Mouse (Mus musculus): ENCODE measurements at regions not wholly inside any gene's neighbourhood (a gene's known extent, or its start where the extent isn't known, plus 50 kb on each side); places are given as distances from the start of the nearest gene placed in this dataset.

- no peak overlapping the region for H3K4me3 ChIP-seq
- H3K9me3 ChIP-seq (replicated peaks): no peaks in the 10 kb centered on the region
- no peaks in the 10 kb centered on the region for H3K36me3 ChIP-seq
- no peak for DNase-seq (ENCODE audit: low spot score)
- H3K4me1 ChIP-seq: no peaks in the 10 kb centered on the region
- no peak overlapping the region for H3K27ac ChIP-seq
- H3K27me3 ChIP-seq (ENCODE audit: low read depth, poor library complexity, severe bottlenecking): no peaks in the 10 kb centered on the region
- 89% methylated on average over 6 of the region's 6 CpGs for WGBS
These were observed 50.9 kb upstream of the 1810046K07Rik start for GRCm38 (mm10) chr9:51379589-51379988.

GRCm38 (mm10) chr9:51393921-51394320 lies 65.2 kb upstream of the 1810046K07Rik start:
- Histone ChIP-seq H3K27me3 (ENCODE audit: low read depth, poor library complexity, severe bottlenecking) (no peaks in the 10 kb centered on the region), H3K27ac (no peak overlapping the region), H3K9me3 (replicated peaks) (no peaks in the 10 kb centered on the region), H3K4me3 (no peak overlapping the region), H3K4me1 (no peaks in the 10 kb centered on the region; the same call in 1 of the 2 replicates), H3K36me3 (no peaks in the 10 kb centered on the region)
- WGBS: 92% methylated on average over 2 of the region's 2 CpGs
- no peak for DNase-seq (ENCODE audit: low spot score)

GRCm38 (mm10) chr9:51394372-51394771 lies 65.7 kb upstream of the 1810046K07Rik start:
- no peak for DNase-seq (ENCODE audit: low spot score)
- peaks cover 4% of the 10 kb centered on the region for H3K4me1 ChIP-seq
- no peaks in the 10 kb centered on the region for H3K36me3 ChIP-seq
- no peak overlapping the region for H3K27ac ChIP-seq
- H3K4me3 ChIP-seq: no peak overlapping the region
- no peaks in the 10 kb centered on the region for H3K9me3 ChIP-seq (replicated peaks)
- WGBS: 79% methylated on average over 9 of the region's 9 CpGs
- no peaks in the 10 kb centered on the region for H3K27me3 ChIP-seq (ENCODE audit: low read depth, poor library complexity, severe bottlenecking)

GRCm38 (mm10) chr9:51396801-51397200 lies 68.1 kb upstream of the 1810046K07Rik start:
- Histone ChIP-seq H3K4me1 (peaks cover 9% of the 10 kb centered on the region), H3K9me3 (replicated peaks) (no peaks in the 10 kb centered on the region), H3K27me3 (ENCODE audit: low read depth, poor library complexity, severe bottlenecking) (no peaks in the 10 kb centered on the region), H3K36me3 (no peaks in the 10 kb centered on the region), H3K4me3 (no peak overlapping the region), H3K27ac (no peak overlapping the region)
- 95% methylated on average over 3 of the region's 3 CpGs for WGBS
- no peak for DNase-seq (ENCODE audit: low spot score)

GRCm38 (mm10) chr9:51397589-51398220 lies 69.0 kb upstream of the 1810046K07Rik start:
- Histone ChIP-seq H3K27me3 (ENCODE audit: low read depth, poor library complexity, severe bottlenecking) (no peaks in the 10 kb centered on the region), H3K4me1 (peaks cover 9% of the 10 kb centered on the region), H3K36me3 (no peaks in the 10 kb centered on the region), H3K9me3 (replicated peaks) (no peaks in the 10 kb centered on the region), H3K4me3 (no peak overlapping the region), H3K27ac (no peak overlapping the region)
- peak; percentile 36 for DNase-seq (ENCODE audit: low spot score)
- WGBS: 15% methylated on average over 1 of the region's 1 CpGs

- H3K27ac ChIP-seq: no peak overlapping the region
- no peak overlapping the region for H3K4me3 ChIP-seq
- H3K36me3 ChIP-seq: no peaks in the 10 kb centered on the region
- peaks cover 9% of the 10 kb centered on the region for H3K4me1 ChIP-seq
- no peaks in the 10 kb centered on the region for H3K9me3 ChIP-seq (replicated peaks)
- H3K27me3 ChIP-seq (ENCODE audit: low read depth, poor library complexity, severe bottlenecking): no peaks in the 10 kb centered on the region
- DNase-seq (ENCODE audit: low spot score): no peak
- WGBS: 96% methylated on average over 4 of the region's 4 CpGs
These were observed 70.2 kb upstream of the 1810046K07Rik start for GRCm38 (mm10) chr9:51398886-51399285.

GRCm38 (mm10) chr9:51399356-51399755 lies 70.6 kb upstream of the 1810046K07Rik start:
- DNase-seq (ENCODE audit: low spot score): no peak
- Histone ChIP-seq H3K9me3 (replicated peaks) (no peaks in the 10 kb centered on the region), H3K4me3 (no peak overlapping the region), H3K36me3 (no peaks in the 10 kb centered on the region), H3K27me3 (ENCODE audit: low read depth, poor library complexity, severe bottlenecking) (no peaks in the 10 kb centered on the region), H3K27ac (no peak overlapping the region), H3K4me1 (peaks cover 9% of the 10 kb centered on the region)
- WGBS: 44% methylated on average over 4 of the region's 4 CpGs

- Histone ChIP-seq H3K4me1 (peaks cover 9% of the 10 kb centered on the region), H3K36me3 (no peaks in the 10 kb centered on the region), H3K27ac (no peak overlapping the region), H3K4me3 (no peak overlapping the region), H3K9me3 (replicated peaks) (no peaks in the 10 kb centered on the region), H3K27me3 (ENCODE audit: low read depth, poor library complexity, severe bottlenecking) (no peaks in the 10 kb centered on the region)
- 88% methylated on average over 3 of the region's 3 CpGs for WGBS
- DNase-seq (ENCODE audit: low spot score): no peak
These were observed 73.1 kb upstream of the 1810046K07Rik start for GRCm38 (mm10) chr9:51401779-51402178.

- H3K36me3 ChIP-seq: no peaks in the 10 kb centered on the region
- WGBS: 82% methylated on average over 1 of the region's 1 CpGs
- H3K4me3 ChIP-seq: no peak overlapping the region
- H3K27ac ChIP-seq: no peak overlapping the region
- H3K27me3 ChIP-seq (ENCODE audit: low read depth, poor library complexity, severe bottlenecking): no peaks in the 10 kb centered on the region
- H3K9me3 ChIP-seq (replicated peaks): no peaks in the 10 kb centered on the region
- DNase-seq (ENCODE audit: low spot score): no peak
- no peaks in the 10 kb centered on the region for H3K4me1 ChIP-seq
These were observed 79.3 kb upstream of the 1810046K07Rik start for GRCm38 (mm10) chr9:51407978-51408377.

- H3K27me3 ChIP-seq (ENCODE audit: low read depth, poor library complexity, severe bottlenecking): no peaks in the 10 kb centered on the region
- no peaks in the 10 kb centered on the region for H3K9me3 ChIP-seq (replicated peaks)
- H3K36me3 ChIP-seq: no peaks in the 10 kb centered on the region
- H3K27ac ChIP-seq: no peak overlapping the region
- no peak overlapping the region for H3K4me3 ChIP-seq
- no peaks in the 10 kb centered on the region for H3K4me1 ChIP-seq
- DNase-seq (ENCODE audit: low spot score): no peak
- 79% methylated on average over 5 of the region's 5 CpGs for WGBS
These were observed 90.3 kb upstream of the 1810046K07Rik start for GRCm38 (mm10) chr9:51418923-51419482.

- Histone ChIP-seq H3K9me3 (replicated peaks) (no peaks in the 10 kb centered on the region), H3K4me1 (no peaks in the 10 kb centered on the region), H3K27me3 (ENCODE audit: low read depth, poor library complexity, severe bottlenecking) (no peaks in the 10 kb centered on the region), H3K27ac (no peak overlapping the region), H3K4me3 (no peak overlapping the region), H3K36me3 (no peaks in the 10 kb centered on the region)
- WGBS: 84% methylated on average over 3 of the region's 3 CpGs
- no peak for DNase-seq (ENCODE audit: low spot score)
These were observed 93.8 kb upstream of the 1810046K07Rik start for GRCm38 (mm10) chr9:51422553-51422952.

- no peaks in the 10 kb centered on the region for H3K4me1 ChIP-seq
- DNase-seq (ENCODE audit: low spot score): no peak
- WGBS: 94% methylated on average over 4 of the region's 4 CpGs
- H3K4me3 ChIP-seq: no peak overlapping the region
- H3K27me3 ChIP-seq (ENCODE audit: low read depth, poor library complexity, severe bottlenecking): no peaks in the 10 kb centered on the region
- H3K27ac ChIP-seq: no peak overlapping the region
- no peaks in the 10 kb centered on the region for H3K9me3 ChIP-seq (replicated peaks)
- no peaks in the 10 kb centered on the region for H3K36me3 ChIP-seq
These were observed 94.6 kb upstream of the 1810046K07Rik start for GRCm38 (mm10) chr9:51423341-51423740.

- Histone ChIP-seq H3K9me3 (replicated peaks) (no peaks in the 10 kb centered on the region), H3K4me1 (no peaks in the 10 kb centered on the region), H3K4me3 (no peak overlapping the region), H3K36me3 (no peaks in the 10 kb centered on the region), H3K27me3 (ENCODE audit: low read depth, poor library complexity, severe bottlenecking) (no peaks in the 10 kb centered on the region), H3K27ac (no peak overlapping the region)
- no peak for DNase-seq (ENCODE audit: low spot score)
- 69% methylated on average over 2 of the region's 2 CpGs for WGBS
These were observed 101.7 kb upstream of the 1810046K07Rik start for GRCm38 (mm10) chr9:51430426-51430825.

GRCm38 (mm10) chr9:51437130-51437529 lies 108.4 kb upstream of the 1810046K07Rik start:
- H3K27me3 ChIP-seq (ENCODE audit: low read depth, poor library complexity, severe bottlenecking): no peaks in the 10 kb centered on the region
- H3K36me3 ChIP-seq: no peaks in the 10 kb centered on the region
- WGBS: 81% methylated on average over 2 of the region's 2 CpGs
- no peak for DNase-seq (ENCODE audit: low spot score)
- no peaks in the 10 kb centered on the region for H3K4me1 ChIP-seq
- no peak overlapping the region for H3K4me3 ChIP-seq
- H3K27ac ChIP-seq: no peak overlapping the region
- no peaks in the 10 kb centered on the region for H3K9me3 ChIP-seq (replicated peaks)
